Mouse (Mus musculus): ENCODE measurements around the gene Nxnl1.

GRCm38 (mm10) chr8:71612141-71612540 is 45.7 kb upstream of the Nxnl1 start:
- TF ChIP-seq CTCF (IDR thresholded peaks at IDR 0.05; ENCODE audit: low read depth, low read length) (no peak), POLR2A (IDR thresholded peaks at IDR 0.05; ENCODE audit: extremely low read depth, insufficient read depth, low read length) (no peak)
